Mouse (Mus musculus): Measurements from ENCODE around the gene Srcap.
"Not testable (repeated sequence)": the region's sequence is repeated elsewhere in the genome, so short reads cannot be mapped to it uniquely, and the experiment has no call there.

Srcap gene

GRCm38 (mm10) chr7:127511808-127512230, at the start of gene Srcap:
Gene Srcap, plus strand, starts transcription at chr7:127511983.
- DNase-seq (ENCODE audit: low spot score) = peak; percentile 98

GRCm38 (mm10) chr7:127465191-127465590, 46.6 kb upstream of the Srcap start:
- no peak for DNase-seq (ENCODE audit: low spot score)

- DNase-seq (ENCODE audit: low spot score) = not testable (repeated sequence)
Measured at GRCm38 (mm10) chr7:127465670-127466069, 46.1 kb upstream of the Srcap start.

DNA sequence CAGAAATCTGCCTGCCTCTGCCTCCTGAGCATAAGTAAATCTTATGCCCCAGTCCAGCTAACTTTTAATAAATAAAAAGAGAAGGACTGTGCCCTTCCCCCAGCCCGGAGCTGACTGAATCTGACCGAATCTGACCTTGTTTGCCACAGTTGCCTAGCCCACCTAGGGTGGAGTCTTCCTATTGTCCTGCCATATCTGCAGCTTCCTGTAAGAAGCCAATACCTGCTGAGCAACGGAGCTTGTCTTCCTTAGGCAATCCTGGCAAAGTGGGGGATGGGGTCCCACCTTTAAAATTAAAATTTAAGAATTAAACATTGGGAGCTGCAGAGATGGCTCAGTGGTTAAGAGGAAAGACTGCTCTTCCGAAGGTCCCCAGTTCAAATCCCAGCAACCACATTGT, 45.2 kb upstream of the Srcap start:
- no peak for DNase-seq (ENCODE audit: low spot score)

GRCm38 (mm10) chr7:127470011-127470715, 41.6 kb upstream of the Srcap start:
- DNase-seq (ENCODE audit: low spot score) = no peak

- DNase-seq (ENCODE audit: low spot score) = peak; percentile 99
Measured at GRCm38 (mm10) chr7:127470743-127471645, 40.8 kb upstream of the Srcap start.

DNA sequence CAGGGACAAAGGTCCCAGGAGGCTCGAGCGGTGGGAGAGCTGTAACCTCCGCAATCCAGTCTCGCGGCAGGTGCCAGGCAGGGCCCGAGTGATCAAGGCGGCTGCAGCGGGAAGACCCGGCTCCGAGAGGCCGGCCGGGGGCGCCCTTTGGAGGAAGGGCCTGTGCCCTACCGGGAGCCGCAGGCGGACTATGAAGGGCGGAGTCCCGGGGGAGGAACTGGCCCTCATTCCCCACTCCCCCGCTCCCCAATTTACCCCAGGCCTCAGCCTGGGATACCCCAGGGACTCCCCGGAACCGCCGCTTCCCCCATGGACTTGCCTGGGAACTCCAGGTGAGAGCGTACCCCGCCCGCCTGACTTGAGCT, 40.2 kb upstream of the Srcap start:
- DNase-seq (ENCODE audit: low spot score) = no peak

DNA sequence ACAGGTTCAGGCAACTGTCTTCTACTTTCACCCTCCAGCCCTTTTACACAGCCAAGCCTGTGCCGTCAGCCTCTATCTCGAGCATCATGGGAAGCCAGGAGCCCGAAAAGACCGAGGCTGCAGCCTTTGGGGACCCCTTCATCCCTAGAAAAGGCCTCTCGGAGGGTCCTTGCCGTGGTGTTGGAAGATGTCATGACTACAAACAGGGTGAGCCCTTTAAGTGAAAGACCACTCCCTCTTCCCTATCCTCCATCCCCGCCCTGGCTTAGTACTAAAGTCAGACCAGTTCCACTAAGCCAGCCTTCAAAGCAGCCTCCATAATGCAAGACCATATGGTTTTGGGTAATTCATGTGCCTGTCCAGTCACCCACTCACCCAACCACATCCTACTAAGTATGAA, 39.7 kb upstream of the Srcap start:
- DNase-seq (ENCODE audit: low spot score) = peak; percentile 45

GRCm38 (mm10) chr7:127473705-127474104, 38.1 kb upstream of the Srcap start:
- DNase-seq (ENCODE audit: low spot score) = peak; percentile 43

DNA sequence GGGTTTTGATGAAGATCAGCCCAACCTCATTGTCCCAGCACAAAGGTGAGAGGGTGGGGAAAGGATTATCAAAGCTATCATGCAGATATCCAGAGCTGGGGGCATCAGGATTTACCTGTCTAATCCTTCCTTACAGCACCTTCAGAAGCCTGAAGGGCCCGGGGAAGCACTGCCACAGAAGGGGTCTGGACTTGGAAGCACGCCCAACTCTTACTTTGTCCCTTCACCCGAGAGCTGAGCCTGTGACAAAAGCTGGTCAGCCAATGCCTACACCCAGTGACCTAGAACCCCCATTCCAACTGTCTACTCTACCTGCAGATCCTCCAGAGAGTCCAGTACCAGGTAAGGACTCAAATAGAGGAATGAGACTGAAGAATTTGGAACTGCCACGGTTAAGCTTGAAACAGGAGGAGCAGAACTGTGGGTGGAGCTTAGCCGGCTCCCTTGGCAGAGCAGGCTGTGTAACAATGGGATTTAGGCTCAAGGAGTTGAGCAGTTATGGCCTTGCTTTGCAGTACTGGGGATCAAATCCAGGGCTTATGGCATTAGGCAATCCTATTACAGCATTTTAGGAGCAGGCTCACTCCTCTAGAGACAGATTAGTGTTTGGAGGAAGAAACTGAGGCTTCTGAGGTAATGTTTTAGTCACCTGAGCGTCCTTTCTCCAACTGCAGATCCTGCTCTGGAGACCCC, 37.3 kb upstream of the Srcap start:
- no peak for DNase-seq (ENCODE audit: low spot score)

DNA sequence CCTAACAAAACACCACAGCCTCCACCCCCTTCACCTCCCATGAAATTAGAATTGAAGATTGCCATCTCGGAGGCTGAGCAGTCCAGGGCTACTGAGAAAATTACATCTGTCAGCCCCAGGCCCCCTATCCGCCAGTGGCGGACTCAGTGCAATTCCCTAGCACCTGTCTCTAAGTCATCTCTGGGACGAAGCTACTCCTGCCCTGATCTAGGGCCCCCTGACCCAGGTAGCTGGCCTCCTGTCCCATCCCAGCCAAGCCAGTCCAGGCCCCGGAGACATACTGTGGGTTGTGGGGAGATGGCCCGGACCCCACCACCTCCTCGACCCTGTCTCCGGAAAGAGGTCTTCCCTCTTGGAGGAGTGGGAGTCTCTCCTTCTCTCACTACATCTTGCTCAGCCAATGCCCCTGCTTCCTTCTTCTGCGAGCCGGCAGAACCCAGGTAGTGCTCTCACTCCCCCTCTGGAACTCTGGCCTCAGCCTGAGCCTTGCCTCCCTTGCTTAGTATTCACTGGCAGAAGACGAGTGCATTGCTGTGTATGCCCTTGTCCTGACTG, 36.5 kb upstream of the Srcap start:
- no peak for DNase-seq (ENCODE audit: low spot score)

DNA sequence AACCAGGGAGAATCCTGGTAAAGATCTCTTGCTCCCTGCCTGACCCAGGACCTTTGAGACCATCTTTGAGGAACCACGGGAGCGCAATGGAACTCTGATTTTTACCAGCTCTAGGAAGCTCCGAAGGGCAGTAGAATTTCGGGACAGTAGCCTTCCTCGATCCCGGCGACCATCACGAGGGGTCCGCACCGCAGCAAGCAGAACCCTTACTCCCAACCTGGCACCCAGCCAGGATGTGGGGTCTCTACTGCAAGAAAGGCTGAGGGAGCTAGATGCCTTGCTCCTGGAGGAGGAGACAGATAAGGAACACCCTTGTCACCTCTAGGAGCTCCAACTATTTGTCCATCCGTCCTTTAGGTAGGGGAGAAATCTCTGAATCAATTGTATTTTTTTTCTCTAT, 35.4 kb upstream of the Srcap start:
- no peak for DNase-seq (ENCODE audit: low spot score)

DNA sequence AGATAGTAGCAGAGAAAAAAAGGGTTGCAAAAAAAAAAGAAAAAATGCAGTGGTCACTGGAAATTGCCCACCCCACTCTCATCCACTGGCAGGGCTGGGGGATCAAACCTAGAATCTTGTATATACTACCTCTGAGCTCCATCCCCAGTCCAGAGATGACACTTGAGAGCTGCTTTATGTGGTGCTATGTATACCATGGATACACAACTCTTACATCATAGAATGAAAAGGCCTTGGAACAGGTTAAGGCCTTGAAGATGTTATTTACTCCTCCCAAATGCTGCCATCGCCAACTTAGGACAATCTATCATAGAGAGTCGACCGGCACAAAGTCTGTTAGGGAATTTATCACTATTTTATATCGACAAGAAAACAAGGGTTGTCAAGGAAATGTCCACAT, 34.9 kb upstream of the Srcap start:
- DNase-seq (ENCODE audit: low spot score) = no peak

DNA sequence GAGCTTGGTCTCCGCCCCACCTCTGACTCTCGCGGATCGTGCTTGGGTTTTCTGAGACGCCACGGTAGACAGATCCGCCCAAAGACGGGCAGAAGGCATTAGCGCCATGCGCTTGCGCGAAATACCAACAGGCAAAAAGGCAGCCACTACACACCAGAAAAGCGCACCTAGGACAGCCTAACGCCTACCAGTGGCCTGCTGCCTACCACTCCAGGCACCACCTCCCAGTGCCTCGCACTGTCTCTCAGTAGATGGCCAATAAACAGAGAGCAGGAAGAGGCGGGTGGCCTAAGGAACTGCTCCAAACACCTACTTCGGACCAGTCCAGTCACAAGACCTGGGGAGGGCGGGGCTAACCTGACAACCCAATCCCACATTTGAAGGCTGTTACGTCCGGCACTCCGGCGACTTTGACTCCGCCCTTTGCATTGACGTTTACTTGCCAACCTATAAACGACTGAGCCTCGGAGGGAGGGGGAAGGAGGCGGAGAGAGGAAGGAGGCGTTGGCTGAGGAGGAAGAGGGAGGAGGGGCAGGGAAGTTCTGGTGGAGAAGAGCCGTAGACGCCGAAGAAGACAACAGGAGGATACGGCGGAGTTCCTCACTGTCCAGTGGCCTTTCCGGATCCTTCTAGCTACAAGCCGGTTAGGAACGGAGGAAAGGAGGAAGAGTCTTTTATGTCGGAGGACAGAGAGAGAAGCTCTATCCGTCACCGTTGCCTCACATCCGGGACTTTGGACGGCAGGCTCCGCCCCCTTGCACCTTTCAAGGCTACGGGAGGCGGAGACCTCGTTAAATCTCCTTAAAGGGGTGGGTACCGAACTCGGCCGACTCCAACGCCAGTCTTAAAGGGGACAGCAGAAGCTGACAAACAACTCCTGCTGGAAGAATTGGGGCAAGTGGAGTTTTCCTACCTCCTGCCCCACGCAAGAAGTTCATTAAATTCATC, 33.8 kb upstream of the Srcap start:
- DNase-seq (ENCODE audit: low spot score) = peak; percentile 100

DNA sequence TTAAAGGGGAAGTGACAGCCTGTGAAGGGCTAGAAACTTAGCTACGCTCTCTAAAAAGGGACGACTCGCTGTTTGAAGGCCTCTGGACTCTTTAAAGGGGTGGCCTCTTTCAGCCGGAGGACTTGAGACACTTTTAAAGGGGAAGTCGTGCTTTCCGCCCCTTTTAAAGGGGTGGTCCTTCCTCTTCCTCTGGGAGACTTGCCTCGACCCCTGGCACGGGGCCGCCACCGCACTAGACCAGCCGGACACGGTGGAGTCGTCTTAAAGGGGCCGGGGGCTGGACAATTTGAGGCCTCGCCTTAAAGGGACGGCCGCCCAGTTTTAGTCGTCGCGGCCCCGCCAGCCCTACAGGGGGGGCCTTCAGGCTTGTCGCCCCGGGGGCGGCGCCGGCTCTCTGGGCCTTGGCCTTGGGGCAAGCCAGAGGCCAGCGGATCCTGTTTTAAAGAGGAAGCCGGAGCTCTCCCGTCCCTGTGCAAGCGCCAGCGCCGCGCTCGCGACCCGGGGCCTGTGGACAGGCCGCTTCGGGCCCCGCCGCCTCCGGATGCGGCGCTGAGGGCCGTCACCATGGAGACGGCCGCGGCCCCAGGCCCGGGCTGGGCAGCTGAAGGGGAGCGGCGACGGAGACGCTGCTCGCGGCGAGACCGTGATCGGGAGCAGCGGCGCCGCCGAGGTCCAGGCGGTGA, 33.0 kb upstream of the Srcap start, which contains the start of gene Fbrs:
TSS of gene Fbrs (plus strand) at position 565 of the 683 bp plus-strand sequence.
- peak; percentile 99 for DNase-seq (ENCODE audit: low spot score)

GRCm38 (mm10) chr7:127479318-127480225, 32.2 kb upstream of the Srcap start:
- peak; percentile 3 for DNase-seq (ENCODE audit: low spot score)

GRCm38 (mm10) chr7:127480321-127480720, 31.5 kb upstream of the Srcap start:
- no peak for DNase-seq (ENCODE audit: low spot score)

DNA sequence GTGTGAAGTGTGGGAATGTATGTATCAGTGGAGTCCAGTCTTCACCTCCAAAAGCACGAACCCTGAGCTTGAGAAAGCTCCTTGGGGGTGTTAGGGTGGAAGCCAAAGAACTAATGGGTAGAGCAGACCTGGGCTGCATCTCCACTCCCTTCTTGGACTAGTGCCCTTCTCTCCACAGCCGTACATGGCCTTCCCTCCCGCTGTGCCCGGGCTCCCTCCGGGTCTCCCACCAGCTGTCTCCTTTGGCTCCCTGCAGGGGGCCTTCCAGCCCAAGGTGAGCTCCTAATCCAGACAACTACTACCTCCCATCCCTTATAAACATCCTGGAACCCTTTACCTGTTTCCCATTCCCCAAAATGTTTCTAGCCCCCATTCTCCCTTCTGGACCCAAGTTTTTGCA, 26.4 kb upstream of the Srcap start:
- DNase-seq (ENCODE audit: low spot score) = no peak

- DNase-seq (ENCODE audit: low spot score) = not testable (repeated sequence)
Measured at GRCm38 (mm10) chr7:127488364-127488763, 23.4 kb upstream of the Srcap start.

All from embryo, embryonic 10.5 days (tissue).